8 mouse cellular contexts compared by ENCODE assay signal in genomic region chr12:104978420-104978819, GRCm38 (mm10). TPM values are rescaled to one million over a fixed set of nuclear protein-coding genes. Genes with fewer than 3 reads are reported as not detected.
A peak's percentile ranks its signal among the peaks of the same experiment; 100 is the strongest.
DNase-seq lines count a peak whose midpoint lies in the region; ATAC-seq and TF ChIP-seq lines count a peak whose summit lies in the region.

No protein-coding gene starts in this region.

- no peak for TF ChIP-seq CTCF in midbrain, postnatal 0 days (IDR thresholded peaks at IDR 0.05)

- H3K4me1 ChIP-seq in embryonic facial prominence, embryonic 13.5 days = peaks cover 32% of the 10 kb centered on the region
- peaks cover 11 to 13% of the 10 kb centered on the region in 2 experiments for H3K4me1 ChIP-seq in heart, embryonic 14.5 days (ENCODE audit: control insufficient read depth in 2 of 2, insufficient read depth in 2 of 2, low read length in 2 of 2)
- no peaks in the 10 kb centered on the region for H3K4me1 ChIP-seq in midbrain, postnatal 0 days (ENCODE audit: insufficient read depth, low read length)

- peak overlapping the region; percentile 40 for H3K4me2 ChIP-seq in embryonic facial prominence, embryonic 13.5 days
- peak overlapping the region; percentile 39 for H3K4me2 ChIP-seq in heart, embryonic 14.5 days (ENCODE audit: low read length)
- peak overlapping the region; percentile 18; the same call in 1 of the 2 replicates for H3K4me2 ChIP-seq in midbrain, postnatal 0 days (ENCODE audit: low read depth, low read length, poor library complexity, severe bottlenecking)

- peak overlapping the region; percentile 84 for H3K27ac ChIP-seq in embryonic facial prominence, embryonic 13.5 days
- H3K27ac ChIP-seq in heart, embryonic 14.5 days (replicated peaks in 1 of 2; ENCODE audit: control insufficient read depth in 1 of 2, insufficient read depth in 1 of 2, low read depth in 2 of 2, low read length in 2 of 2) = peak overlapping the region; percentile 51 to 79
- H3K27ac ChIP-seq in midbrain, postnatal 0 days (ENCODE audit: low read depth, low read length) = 0 out of 2 replicates have a peak overlapping the region, but pooled peaks have one; percentile 12

- ATAC-seq in embryonic facial prominence, embryonic 13.5 days (ENCODE audit: insufficient number of reproducible peaks, insufficient read depth, low FRiP score, low TSS enrichment, low read depth) = no peak
- 0 out of 2 replicates have a peak, but pooled peaks have one; percentile 28 for ATAC-seq in heart, embryonic 14.5 days (ENCODE audit: insufficient number of reproducible peaks, insufficient read depth, low FRiP score, low read depth)
- ATAC-seq in midbrain, postnatal 0 days (ENCODE audit: low FRiP score) = no peak
- no peak for ATAC-seq in activated CD4-positive, CD25-positive, alpha-beta regulatory T cell, adult 4 months
- no peak; the same call in 1 of the 2 replicates for ATAC-seq in frontal cortex, adult (ENCODE audit: low TSS enrichment)

- 13% methylated on average over 9 of the region's 9 CpGs for WGBS in embryonic facial prominence, embryonic 13.5 days
- WGBS in heart, embryonic 14.5 days = 31% methylated on average over 9 of the region's 9 CpGs
- WGBS in midbrain, postnatal 0 days = 13% methylated on average over 9 of the region's 9 CpGs

- H3K27me3 ChIP-seq in embryonic facial prominence, embryonic 13.5 days = no peaks in the 10 kb centered on the region
- H3K27me3 ChIP-seq in heart, embryonic 14.5 days (ENCODE audit: control insufficient read depth, insufficient read depth, low read length) = no peaks in the 10 kb centered on the region
- no peaks in the 10 kb centered on the region for H3K27me3 ChIP-seq in midbrain, postnatal 0 days (ENCODE audit: insufficient read depth, low read length)

- H3K9ac ChIP-seq in embryonic facial prominence, embryonic 13.5 days = peak overlapping the region; percentile 52; the same call in 1 of the 2 replicates
- no peak overlapping the region for H3K9ac ChIP-seq in heart, embryonic 14.5 days (ENCODE audit: low read length)
- no peak overlapping the region for H3K9ac ChIP-seq in midbrain, postnatal 0 days (replicated peaks; ENCODE audit: low read length, poor library complexity, severe bottlenecking)

- DNase-seq in right cerebral cortex, postnatal 10 days (ENCODE audit: low spot score in 2 of 2) = peak; percentile 33 to 40
- no peak for DNase-seq in right cerebral cortex, postnatal 4 days
- peak; percentile 63 to 77 for DNase-seq in kidney, postnatal 4 days
- no peak for DNase-seq in midbrain, postnatal 0 days (ENCODE audit: low spot score)

- H3K36me3 ChIP-seq in embryonic facial prominence, embryonic 13.5 days = no peaks in the 10 kb centered on the region
- H3K36me3 ChIP-seq in heart, embryonic 14.5 days (ENCODE audit: control insufficient read depth, insufficient read depth, low read length) = no peaks in the 10 kb centered on the region
- H3K36me3 ChIP-seq in midbrain, postnatal 0 days (ENCODE audit: insufficient read depth, low read length) = no peaks in the 10 kb centered on the region

- H3K9me3 ChIP-seq in embryonic facial prominence, embryonic 13.5 days = no peaks in the 10 kb centered on the region
- H3K9me3 ChIP-seq in heart, embryonic 14.5 days (ENCODE audit: control insufficient read depth, low read length) = peaks cover 3% of the 10 kb centered on the region; the same call in 1 of the 2 replicates
- H3K9me3 ChIP-seq in midbrain, postnatal 0 days (ENCODE audit: low read length) = no peaks in the 10 kb centered on the region

- no peak overlapping the region for H3K4me3 ChIP-seq in embryonic facial prominence, embryonic 13.5 days
- H3K4me3 ChIP-seq in heart, embryonic 14.5 days (ENCODE audit: control insufficient read depth in 1 of 2, insufficient read depth in 1 of 2, low read depth in 1 of 2, low read length in 2 of 2) = no peak overlapping the region
- no peak overlapping the region for H3K4me3 ChIP-seq in midbrain, postnatal 0 days (ENCODE audit: low read depth, low read length)

RNA-seq across cellular contexts. Expression of gene Syne3, which starts 31.2 kb away (rescaled TPM):
- 1.3 and 1.6 TPM in 2 replicates for polyA plus RNA-seq in embryonic facial prominence, embryonic 13.5 days (2015; fragmentation: Nextera tagmentation; extraction: Ambion mirVana)
- 0.75 and 0.93 TPM in 2 replicates for polyA plus RNA-seq in heart, embryonic 14.5 days (2014; fragmentation: Nextera tagmentation; extraction: Ambion mirVana)
- total RNA-seq in midbrain, postnatal 0 days (2014; rRNA removed) = 0.93 and 1.4 TPM in 2 replicates
- 0.44 and 0.85 TPM in 2 replicates for polyA plus RNA-seq in midbrain, postnatal 0 days (2015; fragmentation: Nextera tagmentation; extraction: Ambion mirVana)
- polyA plus RNA-seq in activated CD4-positive, CD25-positive, alpha-beta regulatory T cell, adult 4 months (2017; shearing (Covaris generic)) = 1 to 10 TPM; 4.1 to 5.4 TPM

RNA-seq across cellular contexts. Expression of gene Glrx5, which starts 54.1 kb away (rescaled TPM):
- 149 and 158 TPM in 2 replicates for polyA plus RNA-seq in embryonic facial prominence, embryonic 13.5 days (2015; fragmentation: Nextera tagmentation; extraction: Ambion mirVana)
- 200 and 208 TPM in 2 replicates for polyA plus RNA-seq in heart, embryonic 14.5 days (2014; fragmentation: Nextera tagmentation; extraction: Ambion mirVana)
- total RNA-seq in midbrain, postnatal 0 days (2014; rRNA removed) = 35.8 and 50.9 TPM in 2 replicates
- 175 and 185 TPM in 2 replicates for polyA plus RNA-seq in midbrain, postnatal 0 days (2015; fragmentation: Nextera tagmentation; extraction: Ambion mirVana)
- polyA plus RNA-seq in activated CD4-positive, CD25-positive, alpha-beta regulatory T cell, adult 4 months (2017; shearing (Covaris generic)) = 1 to 10 TPM; 6.5 to 7.7 TPM

Comparison
In these comparisons a context has a peak if more than half of its experiments do, and no peak if none do; other contexts are left out.
1. DNase-seq: peak in right cerebral cortex, postnatal 10 days (2 of 2) and kidney, postnatal 4 days (2 of 2); none in right cerebral cortex, postnatal 4 days (single experiment) and midbrain, postnatal 0 days (single experiment).
2. H3K27ac ChIP-seq: peak in every context shown above with its lines; median percentile 84 in embryonic facial prominence, embryonic 13.5 days; 65 in heart, embryonic 14.5 days; 12 in midbrain, postnatal 0 days.
3. RNA of gene Glrx5, which starts 54.1 kb away (polyA plus RNA-seq): 200 to 208 TPM in heart, embryonic 14.5 days, 175 to 185 TPM in midbrain, postnatal 0 days and 149 to 158 TPM in embryonic facial prominence, embryonic 13.5 days; 6.5 to 7.7 TPM in activated CD4-positive, CD25-positive, alpha-beta regulatory T cell, adult 4 months; every median in the first group is over 10 times any median in the second.
4. Peak in every context shown above with its lines, with median percentiles within 50 percentile points of each other: H3K4me2 ChIP-seq.